Mouse (Mus musculus) kidney, embryonic 14.5 days (tissue): ENCODE measurements around the gene Grik5. TPM values are rescaled to one million over a fixed set of nuclear protein-coding genes. Genes with fewer than 3 reads are reported as not detected.

Source experiments
- ATAC-seq: fragments of 200-750 bp; cut with Nextera tagmentation; 2 replicates; pipeline ENCODE4 v1.8.0; 2017; ENCODE audit warnings: moderate number of reproducible peaks, mild to moderate bottlenecking, moderate TSS enrichment, moderate library complexity; ENCODE audit not compliant: low FRiP score, low TSS enrichment
- H3K27ac ChIP-seq: fragments of 300-500 bp; sonication (generic); 2 replicates; pipeline ENCODE4 v1.5.1; 2014; ENCODE audit warnings: low read depth, mild to moderate bottlenecking, low read length, moderate library complexity, mixed read lengths
- H3K27me3 ChIP-seq: fragments of 300-500 bp; sonication (generic); 2 replicates; pipeline ENCODE4 v1.6.1; 2014; ENCODE audit warnings: mild to moderate bottlenecking, low read length; ENCODE audit not compliant: control insufficient read depth, insufficient read depth
- H3K36me3 ChIP-seq: fragments of 300-500 bp; sonication (generic); 2 replicates; pipeline ENCODE4 v1.6.1; 2014; ENCODE audit warnings: low read length, mixed read lengths; ENCODE audit not compliant: control insufficient read depth, insufficient read depth
- H3K4me1 ChIP-seq: fragments of 300-500 bp; sonication (generic); 2 replicates; pipeline ENCODE4 v1.6.1; 2014; ENCODE audit warnings: low read length, mixed read lengths; ENCODE audit not compliant: control insufficient read depth, insufficient read depth
- H3K4me2 ChIP-seq: fragments of 300-500 bp; sonication (generic); replicated peaks from 2 replicates; pipeline ENCODE4 v1.6.1; 2014; ENCODE audit warnings: low read depth, mild to moderate bottlenecking, low read length
- H3K4me3 ChIP-seq: fragments of 300-500 bp; sonication (generic); 2 replicates; pipeline ENCODE4 v1.5.1; 2014; ENCODE audit warnings: mild to moderate bottlenecking, low read length
- H3K9ac ChIP-seq: fragments of 300-500 bp; sonication (generic); 2 replicates; pipeline ENCODE4 v1.6.1; 2014; ENCODE audit warnings: low read depth, mild to moderate bottlenecking, low read length, moderate library complexity
- H3K9me3 ChIP-seq: fragments of 300-500 bp; sonication (generic); 2 replicates; pipeline ENCODE4 v1.6.1; 2016; ENCODE audit warnings: low read length; ENCODE audit not compliant: control insufficient read depth
- WGBS: fragments of 180-500 bp; shearing (Covaris S2); extraction: QIAGEN DNeasy Blood & Tissue Kit; methylation state at CpG from one replicate; pipeline ENCODE4 v1.1.7; 2014; 5-methylcytosine and 5-hydroxymethylcytosine counted together
- polyA plus RNA-seq: library from polyadenylated mRNA; unstranded; fragments of >200 nt; fragmentation: Nextera tagmentation; extraction: Ambion mirVana; gene quantifications from 2 replicates; pipeline ENCODE4 v1.2.1, GENCODE M21; 2014

The Grik5 gene
- polyA plus RNA-seq, 1 experiment from 2014 or later: 14.2 TPM

DNA sequence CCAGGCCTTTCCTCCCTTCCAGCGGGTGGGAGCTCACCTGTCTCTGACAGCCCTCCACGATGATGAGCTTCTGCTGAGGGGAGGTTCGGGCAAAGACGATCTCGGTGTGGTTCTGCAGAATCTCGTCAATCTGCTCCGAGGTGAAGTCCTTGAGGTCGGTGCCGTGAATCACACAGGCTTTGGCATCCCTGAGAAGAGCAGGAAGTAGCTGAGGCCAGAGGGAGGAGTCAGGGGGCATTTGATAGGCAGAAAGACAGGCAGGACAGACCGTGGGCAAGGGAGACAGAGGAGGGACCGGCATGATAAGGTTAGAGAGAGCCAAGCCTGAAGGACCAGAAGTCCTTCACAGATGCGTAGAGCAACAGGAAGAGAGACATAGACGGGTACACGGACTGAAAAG is 84.2 kb downstream of the Grik5 start:
- H3K27ac ChIP-seq: no peak overlapping the region
- WGBS: 81% methylated on average over 14 of the region's 14 CpGs
- H3K36me3 ChIP-seq: no peaks in the 10 kb centered on the region
- no peaks in the 10 kb centered on the region for H3K9me3 ChIP-seq
- H3K4me3 ChIP-seq: no peak overlapping the region
- no peak overlapping the region for H3K9ac ChIP-seq
- no peaks in the 10 kb centered on the region for H3K27me3 ChIP-seq
- H3K4me1 ChIP-seq: no peaks in the 10 kb centered on the region
- H3K4me2 ChIP-seq: no peak overlapping the region
- ATAC-seq: no peak

DNA sequence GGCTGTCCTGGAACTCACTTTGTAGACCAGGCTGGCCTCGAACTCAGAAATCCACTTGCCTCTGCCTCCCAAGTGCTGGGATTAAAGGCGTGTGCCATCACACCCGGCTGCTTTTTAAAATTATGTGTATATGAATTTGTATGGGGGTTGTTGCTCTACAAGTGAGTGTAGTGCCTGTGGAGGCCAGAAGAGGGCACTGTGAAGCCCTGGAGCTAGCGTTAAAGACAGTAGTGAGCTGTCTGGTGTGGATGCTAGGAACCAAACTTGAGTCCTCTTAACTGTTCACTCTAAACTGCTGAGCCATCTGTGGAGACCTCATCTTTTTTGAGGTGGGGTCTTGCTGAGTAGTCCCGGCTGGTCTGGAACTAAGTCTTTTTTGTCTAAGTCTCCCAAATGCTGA is 86.3 kb downstream of the Grik5 start:
- Histone ChIP-seq H3K9me3 (no peaks in the 10 kb centered on the region), H3K27me3 (no peaks in the 10 kb centered on the region), H3K4me3 (no peak overlapping the region), H3K27ac (no peak overlapping the region), H3K9ac (no peak overlapping the region), H3K4me1 (no peaks in the 10 kb centered on the region), H3K36me3 (no peaks in the 10 kb centered on the region), H3K4me2 (no peak overlapping the region)
- 70% methylated on average over 5 of the region's 5 CpGs for WGBS
- no peak for ATAC-seq

DNA sequence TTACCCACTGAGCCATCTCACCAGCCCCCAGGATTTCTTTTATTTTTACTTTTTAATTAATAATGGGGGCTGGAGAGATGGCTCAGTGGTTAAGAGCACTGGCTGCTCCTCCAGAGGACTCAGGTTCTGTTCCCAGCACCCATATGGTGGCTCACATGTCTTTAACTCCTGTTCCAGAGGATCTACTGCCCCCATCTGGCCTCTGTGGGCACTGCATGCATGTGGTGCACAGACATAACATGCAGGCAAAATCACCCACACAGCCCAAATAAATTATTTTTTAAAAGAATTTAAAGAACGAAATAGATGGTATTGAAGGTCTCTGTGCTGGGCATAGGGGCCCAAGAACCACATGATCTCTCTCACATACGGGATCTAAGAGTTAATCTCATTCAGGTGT is 87.8 kb downstream of the Grik5 start:
- Histone ChIP-seq H3K4me2 (no peak overlapping the region), H3K4me3 (no peak overlapping the region), H3K36me3 (no peaks in the 10 kb centered on the region), H3K9ac (no peak overlapping the region), H3K27me3 (no peaks in the 10 kb centered on the region), H3K4me1 (no peaks in the 10 kb centered on the region), H3K27ac (no peak overlapping the region), H3K9me3 (no peaks in the 10 kb centered on the region)
- WGBS: 88% methylated on average over 2 of the region's 2 CpGs
- no peak for ATAC-seq

DNA sequence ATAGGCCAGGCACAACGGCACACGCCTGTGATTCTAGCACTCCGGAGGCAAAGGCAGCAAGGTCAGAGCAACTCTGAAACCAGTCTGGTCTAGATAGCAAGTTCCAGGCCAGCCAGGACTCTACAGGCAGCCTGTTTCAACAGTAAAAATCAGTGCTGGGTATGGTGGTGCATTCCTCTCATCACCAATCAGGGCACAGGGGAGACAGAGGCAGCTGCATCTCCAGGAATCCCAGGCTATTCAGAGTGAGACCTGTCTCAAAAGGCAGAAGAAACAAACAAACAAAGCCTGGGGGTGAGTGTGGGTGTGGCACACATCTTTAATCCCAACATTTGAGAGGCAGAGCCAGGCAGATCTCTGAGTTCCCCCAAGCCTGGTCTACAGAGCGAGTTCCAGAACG is 88.8 kb downstream of the Grik5 start:
- Histone ChIP-seq H3K9me3 (no peaks in the 10 kb centered on the region), H3K4me3 (no peak overlapping the region), H3K4me1 (no peaks in the 10 kb centered on the region), H3K27ac (no peak overlapping the region), H3K9ac (no peak overlapping the region), H3K27me3 (no peaks in the 10 kb centered on the region), H3K36me3 (no peaks in the 10 kb centered on the region), H3K4me2 (no peak overlapping the region)
- 86% methylated on average over 5 of the region's 5 CpGs for WGBS
- no peak for ATAC-seq

DNA sequence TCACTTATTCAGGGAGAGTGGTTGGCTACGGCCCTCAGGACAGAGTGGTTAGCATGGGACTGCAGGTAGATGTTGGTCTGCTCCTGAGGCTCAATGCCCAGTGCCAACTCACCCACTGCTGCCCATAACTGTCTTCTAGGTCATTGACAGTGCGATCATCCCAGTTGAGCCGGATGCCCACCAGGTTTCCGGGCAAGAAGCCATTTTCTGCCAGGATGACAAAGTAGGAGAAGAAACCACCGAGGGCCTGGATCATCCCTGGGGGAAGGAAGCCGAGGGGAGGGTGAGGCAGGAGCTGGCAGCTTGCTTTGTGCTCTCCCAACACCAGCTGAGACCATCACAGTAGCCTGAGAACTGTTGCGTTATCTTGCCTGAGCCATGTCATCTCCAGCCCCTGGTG is 91.7 kb downstream of the Grik5 start:
- Histone ChIP-seq H3K9me3 (no peaks in the 10 kb centered on the region), H3K27me3 (no peaks in the 10 kb centered on the region), H3K27ac (no peak overlapping the region), H3K4me3 (no peak overlapping the region), H3K9ac (no peak overlapping the region), H3K4me2 (no peak overlapping the region), H3K4me1 (no peaks in the 10 kb centered on the region), H3K36me3 (no peaks in the 10 kb centered on the region)
- 74% methylated on average over 7 of the region's 7 CpGs for WGBS
- no peak for ATAC-seq

DNA sequence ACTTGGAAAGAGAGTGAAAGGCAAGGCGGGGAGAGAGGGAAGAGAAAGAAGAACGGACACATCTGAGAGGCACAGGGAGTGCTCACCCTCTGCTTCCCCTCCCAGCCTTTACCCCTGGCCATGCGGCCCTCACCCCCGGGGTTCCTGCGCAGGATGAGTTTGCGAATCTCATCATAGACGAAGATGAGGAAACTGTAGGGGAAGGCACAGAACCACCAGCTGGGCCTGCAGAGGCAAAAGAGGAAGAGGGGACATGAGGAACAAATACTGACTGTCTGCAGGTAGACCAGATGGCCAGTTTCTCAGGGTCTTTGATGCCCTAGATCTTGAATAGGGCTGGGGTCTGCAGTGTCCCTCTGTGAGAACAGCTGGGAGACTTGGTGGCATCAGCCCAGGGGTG is 93.4 kb downstream of the Grik5 start:
- WGBS: 82% methylated on average over 7 of the region's 7 CpGs
- Histone ChIP-seq H3K4me3 (no peak overlapping the region), H3K9ac (no peak overlapping the region), H3K4me2 (no peak overlapping the region), H3K36me3 (no peaks in the 10 kb centered on the region), H3K27me3 (no peaks in the 10 kb centered on the region), H3K4me1 (no peaks in the 10 kb centered on the region), H3K27ac (no peak overlapping the region), H3K9me3 (no peaks in the 10 kb centered on the region)
- ATAC-seq: no peak

DNA sequence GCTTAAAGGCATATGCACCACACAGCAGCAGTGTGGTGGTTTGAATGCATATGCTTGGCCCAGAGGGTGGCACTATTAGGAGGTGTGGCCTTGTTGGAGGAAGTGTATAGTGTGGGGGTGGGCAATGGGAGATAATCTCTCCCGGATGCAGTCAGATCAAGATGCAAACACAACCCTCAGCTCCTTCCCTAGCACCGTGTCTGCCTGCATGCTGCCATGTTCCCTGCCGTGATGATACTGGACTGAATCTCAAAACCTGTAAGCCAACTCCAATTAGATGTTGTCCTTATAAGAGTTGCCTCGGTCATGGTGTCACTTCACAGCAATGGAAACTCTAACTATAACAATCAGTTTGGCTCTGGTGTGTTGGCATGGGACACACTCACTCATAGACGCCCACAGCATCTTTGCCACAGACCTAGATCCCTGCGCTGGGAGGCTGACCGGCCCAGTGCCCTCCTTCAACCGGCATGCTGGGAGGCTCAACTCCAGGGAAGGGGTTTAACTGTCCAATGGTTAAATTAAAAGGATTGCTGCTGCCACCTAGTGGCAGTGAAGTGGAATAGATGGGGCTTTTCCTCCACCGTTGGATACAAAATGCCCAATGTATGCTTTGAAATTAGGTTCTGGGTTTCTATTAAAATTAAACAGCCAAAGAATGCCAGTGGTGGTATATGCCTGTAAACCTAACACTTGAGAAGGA is 97.1 kb downstream of the Grik5 start:
- Histone ChIP-seq H3K36me3 (no peaks in the 10 kb centered on the region), H3K27ac (no peak overlapping the region), H3K9ac (no peak overlapping the region), H3K4me2 (no peak overlapping the region), H3K9me3 (no peaks in the 10 kb centered on the region), H3K27me3 (no peaks in the 10 kb centered on the region), H3K4me3 (no peak overlapping the region), H3K4me1 (0 out of 2 replicates have a peak, but pooled peaks cover 7% of the 10 kb centered on the region)
- no peak for ATAC-seq
- WGBS: 29% methylated on average over 9 of the region's 9 CpGs

DNA sequence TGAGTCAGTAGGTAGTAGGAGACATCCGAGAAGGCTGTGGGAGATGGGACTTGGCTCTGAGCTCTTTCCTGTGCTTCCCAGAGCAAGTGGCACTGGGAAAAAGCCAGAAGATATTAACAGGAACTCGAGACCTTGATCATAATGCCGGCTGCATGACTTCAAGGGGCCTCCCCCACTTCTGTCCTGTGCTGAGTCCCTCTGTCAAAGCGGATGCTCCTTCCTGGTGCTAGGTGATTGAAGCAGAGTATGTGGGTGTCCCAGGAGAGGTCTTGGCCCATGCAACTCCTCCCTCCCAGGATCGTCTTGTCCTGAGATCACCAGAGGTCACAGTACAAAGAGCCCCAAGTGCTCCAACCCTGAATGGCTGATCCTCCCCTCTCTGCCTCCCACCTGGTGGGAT is 98.2 kb downstream of the Grik5 start:
- WGBS: 39% methylated on average over 5 of the region's 5 CpGs

DNA sequence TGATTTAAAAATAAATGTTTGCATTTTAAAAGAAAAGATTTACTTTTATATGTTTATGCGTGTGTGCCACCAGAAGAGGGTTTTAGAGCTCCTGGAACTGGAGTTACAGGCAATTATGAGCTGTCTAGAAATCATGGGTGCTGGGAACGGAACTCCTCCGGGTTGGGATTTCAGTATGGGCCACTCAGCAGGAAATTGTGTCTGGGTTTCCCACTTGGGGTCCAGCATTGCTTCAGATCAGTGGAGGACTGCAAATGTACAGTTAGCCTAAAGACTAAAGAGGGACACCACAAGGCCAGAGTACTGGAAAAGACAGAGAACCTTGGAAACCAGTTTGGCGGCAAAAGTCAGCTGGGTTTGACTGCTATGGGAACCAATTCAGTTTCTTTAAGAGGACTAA is 98.9 kb downstream of the Grik5 start:
- Histone ChIP-seq H3K27me3 (no peaks in the 10 kb centered on the region), H3K9me3 (no peaks in the 10 kb centered on the region), H3K36me3 (no peaks in the 10 kb centered on the region), H3K4me2 (no peak overlapping the region; the same call in 1 of the 2 replicates), H3K4me1 (0 out of 2 replicates have a peak, but pooled peaks cover 7% of the 10 kb centered on the region), H3K27ac (no peak overlapping the region), H3K4me3 (no peak overlapping the region), H3K9ac (no peak overlapping the region)
- ATAC-seq: no peak
- 77% methylated on average over 4 of the region's 4 CpGs for WGBS

More for the DNA sequence above, 98.2 kb downstream of the Grik5 start:
- no peak overlapping the region for H3K4me3 ChIP-seq
- no peak overlapping the region for H3K27ac ChIP-seq
- no peaks in the 10 kb centered on the region for H3K27me3 ChIP-seq
- H3K4me1 ChIP-seq: 0 out of 2 replicates have a peak, but pooled peaks cover 7% of the 10 kb centered on the region
- H3K36me3 ChIP-seq: no peaks in the 10 kb centered on the region
- no peaks in the 10 kb centered on the region for H3K9me3 ChIP-seq
- no peak for ATAC-seq
- no peak overlapping the region for H3K9ac ChIP-seq
- H3K4me2 ChIP-seq: no peak overlapping the region
